Mouse (Mus musculus): ENCODE data around the gene Rxrg. TPM values are rescaled to one million over a fixed set of nuclear protein-coding genes. Genes with fewer than 3 reads are reported as not detected.

The Rxrg gene
- polyA plus RNA-seq, 1 experiment = 1.7 TPM

GRCm38 (mm10) chr1:167625098-167625497, 26.9 kb downstream of the Rxrg start:
- no peak for DNase-seq
- H3K27me3 ChIP-seq (ENCODE audit: control insufficient read depth, insufficient read depth, low read length) = no peaks in the 10 kb centered on the region
- no peak for TF ChIP-seq POLR2A (IDR thresholded peaks at IDR 0.05; ENCODE audit: borderline replicate concordance, insufficient read depth, low read length)
- no peak for TF ChIP-seq CTCF (IDR thresholded peaks at IDR 0.05; ENCODE audit: borderline replicate concordance, insufficient read depth, low read depth, low read length)
- 58% methylated on average over 3 of the region's 3 CpGs for WGBS
- no peak overlapping the region for H3K27ac ChIP-seq (ENCODE audit: insufficient read depth, low read length)
- no peak overlapping the region for H3K4me3 ChIP-seq (replicated peaks; ENCODE audit: insufficient read depth, low read depth, low read length)
- no peaks in the 10 kb centered on the region for H3K4me1 ChIP-seq (ENCODE audit: control insufficient read depth, insufficient read depth, low read length)

- no peaks in the 10 kb centered on the region for H3K27me3 ChIP-seq (ENCODE audit: control insufficient read depth, insufficient read depth, low read length)
- TF ChIP-seq POLR2A (IDR thresholded peaks at IDR 0.05; ENCODE audit: borderline replicate concordance, insufficient read depth, low read length) (no peak), CTCF (IDR thresholded peaks at IDR 0.05; ENCODE audit: borderline replicate concordance, insufficient read depth, low read depth, low read length) (no peak)
- no peak overlapping the region for H3K27ac ChIP-seq (ENCODE audit: insufficient read depth, low read length)
- no peak overlapping the region for H3K4me3 ChIP-seq (replicated peaks; ENCODE audit: insufficient read depth, low read depth, low read length)
- no peaks in the 10 kb centered on the region for H3K4me1 ChIP-seq (ENCODE audit: control insufficient read depth, insufficient read depth, low read length)
- no peak for DNase-seq
- 78% methylated on average over 6 of the region's 6 CpGs for WGBS
Measured at GRCm38 (mm10) chr1:167631765-167632164, 33.6 kb downstream of the Rxrg start.

GRCm38 (mm10) chr1:167635702-167636101, 37.5 kb downstream of the Rxrg start:
- no peak for DNase-seq
- no peak overlapping the region for H3K4me3 ChIP-seq (replicated peaks; ENCODE audit: insufficient read depth, low read depth, low read length)
- no peaks in the 10 kb centered on the region for H3K27me3 ChIP-seq (ENCODE audit: control insufficient read depth, insufficient read depth, low read length)
- no peak overlapping the region for H3K27ac ChIP-seq (ENCODE audit: insufficient read depth, low read length)
- WGBS = 66% methylated on average over 12 of the region's 12 CpGs
- H3K4me1 ChIP-seq (ENCODE audit: control insufficient read depth, insufficient read depth, low read length) = no peaks in the 10 kb centered on the region; the same call in 1 of the 2 replicates
- TF ChIP-seq POLR2A (IDR thresholded peaks at IDR 0.05; ENCODE audit: borderline replicate concordance, insufficient read depth, low read length) (no peak), CTCF (IDR thresholded peaks at IDR 0.05; ENCODE audit: borderline replicate concordance, insufficient read depth, low read depth, low read length) (no peak)

GRCm38 (mm10) chr1:167636948-167637347, 38.8 kb downstream of the Rxrg start:
- DNase-seq = peak; percentile 57 to 68
- H3K4me1 ChIP-seq (ENCODE audit: control insufficient read depth, insufficient read depth, low read length) = no peaks in the 10 kb centered on the region; the same call in 1 of the 2 replicates
- WGBS = 5% methylated on average over 3 of the region's 3 CpGs
- TF ChIP-seq POLR2A (IDR thresholded peaks at IDR 0.05; ENCODE audit: borderline replicate concordance, insufficient read depth, low read length) = no peak
- peak; percentile 93 for TF ChIP-seq CTCF (IDR thresholded peaks at IDR 0.05; ENCODE audit: borderline replicate concordance, insufficient read depth, low read depth, low read length)
- H3K27ac ChIP-seq (ENCODE audit: insufficient read depth, low read length) = no peak overlapping the region
- no peaks in the 10 kb centered on the region for H3K27me3 ChIP-seq (ENCODE audit: control insufficient read depth, insufficient read depth, low read length)
- no peak overlapping the region for H3K4me3 ChIP-seq (replicated peaks; ENCODE audit: insufficient read depth, low read depth, low read length)

- Histone ChIP-seq H3K4me3 (replicated peaks; ENCODE audit: insufficient read depth, low read depth, low read length) (no peak overlapping the region), H3K4me1 (ENCODE audit: control insufficient read depth, insufficient read depth, low read length) (no peaks in the 10 kb centered on the region; the same call in 1 of the 2 replicates), H3K27me3 (ENCODE audit: control insufficient read depth, insufficient read depth, low read length) (no peaks in the 10 kb centered on the region), H3K27ac (ENCODE audit: insufficient read depth, low read length) (no peak overlapping the region)
- WGBS = 31% methylated on average over 13 of the region's 13 CpGs
- peak; percentile 58 for TF ChIP-seq CTCF (IDR thresholded peaks at IDR 0.05; ENCODE audit: borderline replicate concordance, insufficient read depth, low read depth, low read length)
- no peak for TF ChIP-seq POLR2A (IDR thresholded peaks at IDR 0.05; ENCODE audit: borderline replicate concordance, insufficient read depth, low read length)
- DNase-seq = peak; percentile 22 to 37
Measured at GRCm38 (mm10) chr1:167638053-167638452, 39.9 kb downstream of the Rxrg start.

- peak; percentile 16 to 23 for DNase-seq
- H3K27me3 ChIP-seq (ENCODE audit: control insufficient read depth, insufficient read depth, low read length) = no peaks in the 10 kb centered on the region
- WGBS = 18% methylated on average over 9 of the region's 9 CpGs
- TF ChIP-seq CTCF (IDR thresholded peaks at IDR 0.05; ENCODE audit: borderline replicate concordance, insufficient read depth, low read depth, low read length) (no peak), POLR2A (IDR thresholded peaks at IDR 0.05; ENCODE audit: borderline replicate concordance, insufficient read depth, low read length) (no peak)
- H3K4me3 ChIP-seq (replicated peaks; ENCODE audit: insufficient read depth, low read depth, low read length) = no peak overlapping the region
- H3K27ac ChIP-seq (ENCODE audit: insufficient read depth, low read length) = no peak overlapping the region
- no peaks in the 10 kb centered on the region; the same call in 1 of the 2 replicates for H3K4me1 ChIP-seq (ENCODE audit: control insufficient read depth, insufficient read depth, low read length)
Measured at GRCm38 (mm10) chr1:167638901-167639300, 40.7 kb downstream of the Rxrg start.

- no peaks in the 10 kb centered on the region for H3K4me1 ChIP-seq (ENCODE audit: control insufficient read depth, insufficient read depth, low read length)
- TF ChIP-seq POLR2A (IDR thresholded peaks at IDR 0.05; ENCODE audit: borderline replicate concordance, insufficient read depth, low read length) (no peak), CTCF (IDR thresholded peaks at IDR 0.05; ENCODE audit: borderline replicate concordance, insufficient read depth, low read depth, low read length) (peak; percentile 77)
- no peak overlapping the region for H3K27ac ChIP-seq (ENCODE audit: insufficient read depth, low read length)
- 14% methylated on average over 16 of the region's 16 CpGs for WGBS
- no peaks in the 10 kb centered on the region for H3K27me3 ChIP-seq (ENCODE audit: control insufficient read depth, insufficient read depth, low read length)
- peak; percentile 69 to 83 for DNase-seq
- H3K4me3 ChIP-seq (replicated peaks; ENCODE audit: insufficient read depth, low read depth, low read length) = no peak overlapping the region
Measured at GRCm38 (mm10) chr1:167644866-167645537, 46.8 kb downstream of the Rxrg start.

GRCm38 (mm10) chr1:167648670-167649069, 50.5 kb downstream of the Rxrg start:
- Histone ChIP-seq H3K4me3 (replicated peaks; ENCODE audit: insufficient read depth, low read depth, low read length) (no peak overlapping the region), H3K27me3 (ENCODE audit: control insufficient read depth, insufficient read depth, low read length) (no peaks in the 10 kb centered on the region), H3K4me1 (ENCODE audit: control insufficient read depth, insufficient read depth, low read length) (no peaks in the 10 kb centered on the region), H3K27ac (ENCODE audit: insufficient read depth, low read length) (no peak overlapping the region)
- 84% methylated on average over 3 of the region's 3 CpGs for WGBS
- TF ChIP-seq POLR2A (IDR thresholded peaks at IDR 0.05; ENCODE audit: borderline replicate concordance, insufficient read depth, low read length) (no peak), CTCF (IDR thresholded peaks at IDR 0.05; ENCODE audit: borderline replicate concordance, insufficient read depth, low read depth, low read length) (no peak)
- DNase-seq = no peak
